Mouse (Mus musculus): ENCODE results near the gene Vmn2r17.

The Vmn2r17 gene

GRCm38 (mm10) chr5:109419388-109419787, at the start of gene Vmn2r17:
Gene Vmn2r17, plus strand, starts transcription at chr5:109419688.
- no peak for DNase-seq

- peak; percentile 11 to 15 for DNase-seq
Measured at GRCm38 (mm10) chr5:109466576-109467506, 47.4 kb downstream of the Vmn2r17 start.

DNA sequence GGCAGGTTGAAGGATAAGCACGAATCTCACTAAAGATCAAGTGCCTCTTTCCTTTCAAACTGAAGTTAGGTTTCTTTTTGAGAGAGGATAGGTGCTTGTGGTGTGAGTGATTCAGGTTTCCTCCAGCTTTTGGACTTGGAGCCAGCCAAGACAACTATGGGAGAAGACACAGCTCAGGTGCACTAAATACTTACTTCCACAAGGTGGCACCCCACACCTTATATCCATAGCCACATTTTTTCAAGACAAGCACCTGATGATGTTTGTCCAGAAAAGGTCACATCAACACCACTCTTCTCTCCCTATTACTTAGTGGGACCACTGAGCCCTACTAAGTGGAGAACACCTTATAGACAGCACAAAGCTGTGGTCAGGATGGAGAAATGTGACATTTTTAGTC, 87.2 kb downstream of the Vmn2r17 start:
- peak; percentile 31 to 40 for DNase-seq
